Mouse (Mus musculus): ENCODE measurements around the gene Cd37.

- TF ChIP-seq CTCF (IDR thresholded peaks at IDR 0.05; ENCODE audit: low read depth) (no peak), EP300 (IDR thresholded peaks at IDR 0.05; ENCODE audit: low read depth) (no peak)
Measured at GRCm38 (mm10) chr7:45211851-45212251, 27.1 kb downstream of the Cd37 start, which contains the start of gene Dkkl1.
